Mouse (Mus musculus): ENCODE results near the gene Atg2a. TPM values are rescaled to one million over a fixed set of nuclear protein-coding genes. Genes with fewer than 3 reads are reported as not detected.
A peak's percentile ranks its signal among the peaks of the same experiment; 100 is the strongest.

Gene Atg2a
- polyA plus RNA-seq, 1 experiment, result 27.4 TPM

DNA sequence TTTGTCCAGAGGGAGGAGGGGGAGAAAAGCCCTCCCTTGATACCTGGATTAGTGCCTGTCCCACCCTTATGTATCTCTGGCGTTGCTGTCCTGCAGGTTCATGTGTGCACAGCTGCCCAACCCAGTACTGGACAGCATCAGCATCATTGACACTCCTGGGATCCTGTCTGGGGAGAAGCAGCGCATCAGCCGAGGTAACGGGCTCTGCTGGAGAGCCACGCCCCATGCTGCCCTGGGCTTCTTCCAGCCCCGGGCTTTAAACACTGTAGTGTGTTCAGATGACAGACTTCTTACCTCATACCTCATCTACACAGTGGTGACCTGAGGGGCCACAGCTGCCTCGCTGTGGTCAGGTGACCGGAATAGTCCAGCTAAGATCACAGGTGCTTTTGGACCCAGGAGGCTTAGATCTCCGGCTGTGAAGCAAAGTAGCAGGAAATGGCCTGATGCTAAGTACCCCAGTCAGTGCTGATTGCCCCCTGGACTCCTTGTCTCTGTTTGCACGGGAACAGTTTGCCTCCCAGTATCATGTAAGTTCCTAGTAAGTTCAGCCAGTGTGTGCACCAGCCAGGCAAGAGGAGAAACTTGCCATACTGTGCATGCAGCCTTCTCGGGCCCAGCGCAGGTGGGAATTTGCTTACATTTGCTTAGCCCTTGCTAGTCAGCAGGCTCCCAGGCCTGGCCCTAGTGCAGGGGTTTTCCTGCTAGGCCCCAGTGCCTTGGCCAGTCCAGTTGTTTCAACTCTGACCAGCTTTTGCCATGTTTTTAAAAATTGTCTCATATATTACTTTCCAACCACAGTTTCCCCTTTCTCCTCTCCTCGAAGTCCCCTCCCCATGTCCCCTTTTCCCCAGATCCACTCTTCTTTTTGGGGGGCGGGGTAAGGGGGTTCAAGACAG, 39.9 kb downstream of the Atg2a start:
- no peak for DNase-seq
- Histone ChIP-seq H3K27ac (ENCODE audit: insufficient read depth, low read depth, low read length) (no peak overlapping the region), H3K4me3 (ENCODE audit: insufficient read depth, low read depth, low read length) (no peak overlapping the region), H3K36me3 (ENCODE audit: control insufficient read depth, insufficient read depth, low read length) (no peaks in the 10 kb centered on the region; the same call in 1 of the 2 replicates), H3K4me1 (ENCODE audit: control insufficient read depth, insufficient read depth, low read length) (peaks cover 50% of the 10 kb centered on the region), H3K27me3 (replicated peaks; ENCODE audit: control insufficient read depth, insufficient read depth, low read length) (no peaks in the 10 kb centered on the region)
- 64% methylated on average over 14 of the region's 14 CpGs for WGBS
- TF ChIP-seq POLR2A (IDR thresholded peaks at IDR 0.05; ENCODE audit: low read depth, low read length), result no peak
- TF ChIP-seq CTCF (conservative IDR thresholded peaks at IDR 0.05; ENCODE audit: insufficient read depth, insufficient read length, low read depth, low read length), result no peak

DNA sequence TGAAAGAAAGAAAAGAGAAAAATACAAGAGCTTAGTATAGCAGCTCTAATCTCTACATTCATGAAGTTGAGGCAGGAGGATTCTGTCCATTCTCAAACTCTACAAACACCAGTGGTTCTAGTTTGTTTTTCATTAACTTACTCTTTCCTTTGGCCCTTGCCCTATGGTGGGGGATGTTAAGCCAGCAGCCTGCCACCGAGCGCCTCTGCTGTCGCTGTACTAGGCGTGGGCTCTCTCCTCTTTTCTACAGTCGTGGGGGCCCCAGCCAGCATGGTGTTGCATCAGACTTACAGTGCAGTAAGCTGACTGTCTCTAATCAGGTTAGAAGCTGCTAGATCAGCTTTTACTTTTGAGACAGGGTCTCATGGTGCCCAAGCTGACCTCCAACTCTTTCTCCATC, 41.5 kb downstream of the Atg2a start:
- TF ChIP-seq POLR2A (IDR thresholded peaks at IDR 0.05; ENCODE audit: low read depth, low read length), result no peak
- Histone ChIP-seq H3K36me3 (ENCODE audit: control insufficient read depth, insufficient read depth, low read length) (no peaks in the 10 kb centered on the region; the same call in 1 of the 2 replicates), H3K27ac (ENCODE audit: insufficient read depth, low read depth, low read length) (peak overlapping the region; percentile 47), H3K27me3 (replicated peaks; ENCODE audit: control insufficient read depth, insufficient read depth, low read length) (no peaks in the 10 kb centered on the region), H3K4me1 (ENCODE audit: control insufficient read depth, insufficient read depth, low read length) (peaks cover 55% of the 10 kb centered on the region), H3K4me3 (ENCODE audit: insufficient read depth, low read depth, low read length) (no peak overlapping the region)
- 46% methylated on average over 5 of the region's 5 CpGs for WGBS
- peak; percentile 74 for DNase-seq

DNA sequence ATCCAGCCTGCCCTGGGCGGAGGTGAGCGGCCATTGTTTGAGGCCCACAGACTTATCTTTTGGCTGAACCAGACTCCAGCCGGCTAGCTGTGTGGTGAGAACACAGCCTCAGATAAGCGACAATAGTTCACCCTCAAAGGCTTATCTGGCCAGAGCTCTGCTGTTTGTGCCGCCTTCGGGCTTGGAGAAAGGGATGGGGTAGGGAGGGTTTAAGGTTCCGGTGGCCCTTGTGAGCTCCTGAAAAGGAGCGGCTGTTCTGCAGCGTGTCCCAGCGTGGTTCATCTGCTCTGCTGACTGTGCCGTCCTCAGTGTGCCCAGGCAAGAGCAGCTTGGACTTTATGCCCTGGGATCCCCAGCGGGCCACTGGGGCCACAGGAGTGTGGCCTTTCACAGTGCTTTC, 43.0 kb downstream of the Atg2a start:
- no peaks in the 10 kb centered on the region; the same call in 1 of the 2 replicates for H3K36me3 ChIP-seq (ENCODE audit: control insufficient read depth, insufficient read depth, low read length)
- TF ChIP-seq CTCF (conservative IDR thresholded peaks at IDR 0.05; ENCODE audit: insufficient read depth, insufficient read length, low read depth, low read length), result no peak
- no peak for TF ChIP-seq POLR2A (IDR thresholded peaks at IDR 0.05; ENCODE audit: low read depth, low read length)
- peaks cover 44% of the 10 kb centered on the region for H3K4me1 ChIP-seq (ENCODE audit: control insufficient read depth, insufficient read depth, low read length)
- no peak overlapping the region for H3K4me3 ChIP-seq (ENCODE audit: insufficient read depth, low read depth, low read length)
- H3K27me3 ChIP-seq (replicated peaks; ENCODE audit: control insufficient read depth, insufficient read depth, low read length), result no peaks in the 10 kb centered on the region
- WGBS, result 75% methylated on average over 12 of the region's 12 CpGs
- DNase-seq, result peak; percentile 82
- H3K27ac ChIP-seq (ENCODE audit: insufficient read depth, low read depth, low read length), result peak overlapping the region; percentile 61

DNA sequence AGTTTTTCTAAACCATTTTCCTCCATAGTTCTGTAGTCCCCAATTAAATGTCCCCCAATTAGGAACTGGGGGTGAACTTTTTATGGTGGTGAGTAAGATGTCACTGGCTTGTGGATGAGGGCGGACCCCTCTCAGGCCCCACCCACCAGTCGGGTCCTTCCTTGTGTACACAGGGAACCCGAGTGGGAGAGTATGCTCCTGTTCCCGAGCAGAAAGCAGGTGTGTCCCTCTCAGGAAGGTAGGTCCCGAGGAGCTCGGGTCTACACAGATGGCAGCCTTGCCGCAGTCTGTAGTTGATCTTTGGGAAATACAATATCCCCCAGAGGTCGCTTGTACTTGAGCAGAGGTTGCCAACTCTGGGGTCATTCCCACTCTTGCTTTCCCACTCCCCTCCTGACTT, 43.8 kb downstream of the Atg2a start:
- no peak overlapping the region for H3K4me3 ChIP-seq (ENCODE audit: insufficient read depth, low read depth, low read length)
- H3K4me1 ChIP-seq (ENCODE audit: control insufficient read depth, insufficient read depth, low read length), result peaks cover 42% of the 10 kb centered on the region
- TF ChIP-seq POLR2A (IDR thresholded peaks at IDR 0.05; ENCODE audit: low read depth, low read length) (no peak), CTCF (conservative IDR thresholded peaks at IDR 0.05; ENCODE audit: insufficient read depth, insufficient read length, low read depth, low read length) (no peak)
- no peaks in the 10 kb centered on the region; the same call in 1 of the 2 replicates for H3K36me3 ChIP-seq (ENCODE audit: control insufficient read depth, insufficient read depth, low read length)
- H3K27ac ChIP-seq (ENCODE audit: insufficient read depth, low read depth, low read length), result peak overlapping the region; percentile 55
- no peak for DNase-seq
- 61% methylated on average over 8 of the region's 8 CpGs for WGBS
- no peaks in the 10 kb centered on the region for H3K27me3 ChIP-seq (replicated peaks; ENCODE audit: control insufficient read depth, insufficient read depth, low read length)

DNA sequence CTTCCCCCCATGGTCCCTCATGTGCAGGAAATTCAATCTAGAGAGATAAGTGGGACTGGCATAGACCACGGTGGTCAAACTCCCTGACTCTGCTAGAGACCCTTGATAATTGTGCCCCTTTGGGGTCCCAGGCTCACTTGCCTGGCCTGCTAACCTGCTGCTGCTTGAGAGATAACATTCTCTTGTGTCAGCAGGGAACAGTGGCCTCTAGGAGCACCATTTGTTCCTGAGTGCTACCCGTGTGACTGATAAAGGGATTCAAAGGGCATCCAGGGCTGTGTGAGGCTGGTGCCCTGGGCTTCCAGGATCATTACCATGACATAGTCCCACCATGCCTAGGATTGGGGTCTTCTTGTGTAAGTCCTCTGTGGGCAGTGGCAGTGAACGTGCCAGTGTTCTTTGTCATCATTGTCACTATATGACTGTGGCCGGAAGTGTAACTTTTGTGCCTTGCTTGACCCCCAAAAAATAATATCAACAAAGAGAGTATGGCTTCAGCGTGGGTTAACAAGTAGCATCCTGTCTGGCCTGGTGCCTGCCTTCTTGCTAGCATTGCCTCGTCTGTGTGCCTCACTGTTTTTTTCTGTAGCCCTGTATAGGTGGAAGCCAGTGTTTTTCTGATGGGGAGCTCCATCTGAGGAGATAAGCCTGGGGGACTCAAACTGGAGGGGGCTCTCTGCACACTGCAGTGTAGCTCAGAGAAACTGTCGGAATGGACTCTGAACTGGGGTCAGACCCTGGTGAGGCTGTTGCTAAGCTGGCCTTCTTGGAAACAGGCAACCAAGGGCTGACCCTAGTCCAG, 44.4 kb downstream of the Atg2a start:
- no peaks in the 10 kb centered on the region for H3K27me3 ChIP-seq (replicated peaks; ENCODE audit: control insufficient read depth, insufficient read depth, low read length)
- no peaks in the 10 kb centered on the region; the same call in 1 of the 2 replicates for H3K36me3 ChIP-seq (ENCODE audit: control insufficient read depth, insufficient read depth, low read length)
- TF ChIP-seq CTCF (conservative IDR thresholded peaks at IDR 0.05; ENCODE audit: insufficient read depth, insufficient read length, low read depth, low read length), result no peak
- TF ChIP-seq POLR2A (IDR thresholded peaks at IDR 0.05; ENCODE audit: low read depth, low read length), result no peak
- peaks cover 40% of the 10 kb centered on the region for H3K4me1 ChIP-seq (ENCODE audit: control insufficient read depth, insufficient read depth, low read length)
- peak overlapping the region; percentile 55 for H3K27ac ChIP-seq (ENCODE audit: insufficient read depth, low read depth, low read length)
- WGBS, result 49% methylated on average over 7 of the region's 7 CpGs
- DNase-seq, result peak; percentile 82
- no peak overlapping the region for H3K4me3 ChIP-seq (ENCODE audit: insufficient read depth, low read depth, low read length)

DNA sequence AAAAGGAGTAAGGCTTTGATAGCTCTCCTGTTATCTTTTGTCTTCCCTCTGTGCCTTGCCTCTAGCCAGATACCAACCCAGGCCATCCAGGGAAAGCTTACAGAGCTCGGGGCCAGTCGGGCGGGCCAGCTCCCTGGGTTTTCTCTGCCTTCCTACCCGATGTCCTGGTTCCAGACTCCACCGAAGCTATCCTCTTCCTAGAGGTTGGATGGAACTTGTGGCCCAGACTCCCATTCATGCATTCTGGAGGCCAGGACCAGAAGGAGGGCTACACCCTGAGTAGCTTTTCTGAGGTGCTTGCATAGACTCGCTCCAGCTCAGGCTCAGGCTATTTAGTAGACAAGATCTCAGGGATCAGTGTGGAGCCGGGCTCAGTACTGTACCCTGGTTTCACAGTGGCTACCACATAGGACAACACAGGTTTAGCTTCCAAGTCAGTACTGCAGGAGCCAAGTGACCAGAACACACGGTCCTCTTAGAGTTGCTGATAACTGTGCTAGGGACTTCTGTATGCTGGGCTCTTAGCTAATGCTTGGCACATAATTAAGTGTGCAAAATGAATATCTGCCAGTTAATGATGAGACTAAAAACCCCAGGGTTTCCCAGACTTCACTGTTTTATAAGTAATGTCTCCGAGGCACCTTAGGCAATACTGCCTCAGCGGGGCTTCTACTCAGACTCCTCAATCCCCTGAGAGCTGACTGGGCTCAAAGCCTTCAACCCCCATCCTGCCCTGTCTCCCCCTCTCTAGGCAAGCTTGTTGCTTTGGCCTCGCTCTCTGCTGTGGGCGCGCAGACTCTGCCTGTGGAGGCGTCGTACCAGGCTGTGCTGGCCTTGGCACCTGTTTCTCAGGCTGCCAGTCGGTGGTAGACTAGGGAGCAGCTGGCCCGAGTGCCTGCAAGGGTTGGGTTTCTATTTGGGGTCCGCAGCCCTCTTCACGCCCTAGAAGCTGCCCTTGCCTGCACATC, 45.2 kb downstream of the Atg2a start:
- Histone ChIP-seq H3K36me3 (ENCODE audit: control insufficient read depth, insufficient read depth, low read length) (no peaks in the 10 kb centered on the region; the same call in 1 of the 2 replicates), H3K27me3 (replicated peaks; ENCODE audit: control insufficient read depth, insufficient read depth, low read length) (no peaks in the 10 kb centered on the region), H3K27ac (ENCODE audit: insufficient read depth, low read depth, low read length) (peak overlapping the region; percentile 55), H3K4me3 (ENCODE audit: insufficient read depth, low read depth, low read length) (no peak overlapping the region), H3K4me1 (ENCODE audit: control insufficient read depth, insufficient read depth, low read length) (peaks cover 42% of the 10 kb centered on the region)
- WGBS, result 68% methylated on average over 19 of the region's 19 CpGs
- no peak for DNase-seq
- TF ChIP-seq CTCF (conservative IDR thresholded peaks at IDR 0.05; ENCODE audit: insufficient read depth, insufficient read length, low read depth, low read length), result no peak
- TF ChIP-seq POLR2A (IDR thresholded peaks at IDR 0.05; ENCODE audit: low read depth, low read length), result no peak

All from kidney, adult 2 months (tissue).